Mouse (Mus musculus): Measurements from ENCODE around the gene Myl4.

DNA sequence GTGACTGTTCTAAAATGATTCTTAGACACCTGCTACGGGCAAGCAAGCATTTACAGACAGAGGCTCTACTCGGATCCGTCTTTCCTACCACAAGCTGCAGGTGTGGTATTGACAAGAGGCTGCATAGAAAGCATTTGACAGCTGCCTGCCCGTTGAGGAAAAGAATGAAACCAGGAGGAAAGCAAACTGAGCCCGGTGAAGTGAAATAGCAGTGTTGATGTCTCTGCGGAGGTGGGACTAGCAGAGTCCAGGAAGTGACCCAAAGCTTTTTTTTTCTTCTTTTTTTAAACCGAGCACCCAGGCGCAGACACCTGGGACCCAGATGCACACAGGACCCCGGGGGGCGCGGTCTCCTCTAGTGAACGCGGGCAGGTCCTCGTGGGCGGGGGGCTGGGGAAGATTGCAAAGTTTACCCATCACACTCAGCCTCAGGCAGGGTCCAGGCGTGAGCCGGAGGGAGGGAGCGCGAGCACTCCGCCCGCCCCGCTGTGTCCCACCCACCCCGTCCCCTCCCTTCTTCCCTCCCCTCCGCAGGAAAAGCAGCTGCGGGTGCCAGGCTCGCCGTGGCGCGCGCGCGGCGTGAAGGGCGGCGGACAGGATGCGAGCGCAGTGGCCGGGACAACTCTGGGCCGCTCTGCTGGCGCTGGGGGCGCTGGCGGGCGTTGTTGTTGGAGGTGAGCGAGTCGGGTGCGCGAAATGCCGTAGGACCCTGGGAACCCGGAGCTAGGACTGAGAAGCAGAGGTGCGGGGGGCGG is 57.2 kb downstream of the Myl4 start, which contains the start of gene Itgb3:
- no peak for TF ChIP-seq POLR2A (IDR thresholded peaks at IDR 0.05; ENCODE audit: extremely low read depth, insufficient read depth, low read length)
- no peak; the same call in 1 of the 2 replicates for TF ChIP-seq CTCF (IDR thresholded peaks at IDR 0.05; ENCODE audit: low read depth, low read length)
